Mouse (Mus musculus) testis, adult 2 months (tissue): ENCODE measurements around the gene Zfp866. TPM values are rescaled to one million over a fixed set of nuclear protein-coding genes. Genes with fewer than 3 reads are reported as not detected.

ENCODE experiments used
- H3K27ac ChIP-seq: fragments of 200-500 bp; 2 replicates; pipeline ENCODE4 v1.5.1; 2012; ENCODE audit warnings: low read depth, low read length; ENCODE audit not compliant: control insufficient read depth, insufficient read depth
- H3K27me3 ChIP-seq: fragments of 200-500 bp; 2 replicates; pipeline ENCODE4 v1.6.1; 2012; ENCODE audit warnings: mild to moderate bottlenecking, low read length, moderate library complexity; ENCODE audit not compliant: control insufficient read depth, insufficient read depth
- H3K36me3 ChIP-seq: fragments of 200-500 bp; 2 replicates; pipeline ENCODE4 v1.6.1; 2012; ENCODE audit warnings: mild to moderate bottlenecking, low read length; ENCODE audit not compliant: control insufficient read depth, insufficient read depth
- H3K4me1 ChIP-seq: fragments of 200-500 bp; 2 replicates; pipeline ENCODE4 v1.6.1; 2012; ENCODE audit warnings: low read length; ENCODE audit not compliant: control insufficient read depth, insufficient read depth
- H3K4me3 ChIP-seq: fragments of 200-500 bp; 2 replicates; pipeline ENCODE4 v1.5.1; 2012; ENCODE audit warnings: low read depth, mild to moderate bottlenecking, low read length, moderate library complexity, mixed read lengths; ENCODE audit not compliant: control insufficient read depth
- CTCF ChIP-seq: fragments of 200-500 bp; IDR thresholded peaks from 2 replicates; pipeline ENCODE4 v1.5.1; 2012; ENCODE audit warnings: low read depth, mild to moderate bottlenecking, inconsistent platforms, low read length, moderate library complexity; ENCODE audit not compliant: control insufficient read depth, insufficient read depth, insufficient replicate concordance
- POLR2A ChIP-seq: fragments of 200-500 bp; IDR thresholded peaks from 2 replicates; pipeline ENCODE4 v1.6.1; 2012; ENCODE audit warnings: low read depth, mild to moderate bottlenecking, inconsistent platforms, low read length, moderate library complexity; ENCODE audit not compliant: control insufficient read depth
- polyA plus RNA-seq: library from polyadenylated mRNA; depleted of rRNA; stranded (reverse); fragments of >200 nt; gene quantifications from 2 replicates; pipeline ENCODE4 v1.2.3, GENCODE M21; 2012; rRNA removed

The Zfp866 gene
- 6.4 and 8.1 TPM in 2 replicates for polyA plus RNA-seq

- Histone ChIP-seq H3K4me3 (peak within 1 kb of the TSS; percentile 97), H3K36me3 (no peaks in the 10 kb centered on the region; the same call in 1 of the 2 replicates), H3K27ac (peak within 1 kb of the TSS; percentile 97), H3K27me3 (no peaks in the 10 kb centered on the region), H3K4me1 (no peaks in the 10 kb centered on the region; the same call in 1 of the 2 replicates)
- TF ChIP-seq POLR2A, result peak; percentile 90
- no peak for TF ChIP-seq CTCF
Measured at GRCm38 (mm10) chr8:69790773-69791367, at the start of gene Zfp866, which contains the start of gene Atp13a1. Gene Zfp866 (minus strand): TSS chr8:69791178. Gene Atp13a1 (plus strand): TSS chr8:69791163.

- Histone ChIP-seq H3K36me3 (no peaks in the 10 kb centered on the region), H3K4me3 (no peak overlapping the region), H3K27ac (no peak overlapping the region), H3K4me1 (no peaks in the 10 kb centered on the region; the same call in 1 of the 2 replicates), H3K27me3 (no peaks in the 10 kb centered on the region)
- TF ChIP-seq POLR2A (no peak), CTCF (no peak)
Measured at GRCm38 (mm10) chr8:69837057-69837682, 46.2 kb upstream of the Zfp866 start.

GRCm38 (mm10) chr8:69832298-69832853 lies 41.4 kb upstream of the Zfp866 start, which contains the start of gene Pbx4:
Gene Pbx4 (plus strand): TSS chr8:69832491.
- Histone ChIP-seq H3K36me3 (no peaks in the 10 kb centered on the region), H3K4me1 (peaks cover 2% of the 10 kb centered on the region), H3K27me3 (no peaks in the 10 kb centered on the region), H3K4me3 (peak within 1 kb of the TSS; percentile 94), H3K27ac (peak within 1 kb of the TSS; percentile 98)
- no peak for TF ChIP-seq CTCF
- peak; percentile 8; the same call in 1 of the 2 replicates for TF ChIP-seq POLR2A

- no peak overlapping the region for H3K4me3 ChIP-seq
Measured at GRCm38 (mm10) chr8:69826371-69826770, 35.4 kb upstream of the Zfp866 start.

GRCm38 (mm10) chr8:69822386-69823191 lies 31.6 kb upstream of the Zfp866 start, which contains the start of gene Lpar2:
Gene Lpar2 (plus strand): TSS chr8:69822429.
- Histone ChIP-seq H3K4me1 (peaks cover 13% of the 10 kb centered on the region), H3K27ac (peak within 1 kb of the TSS; percentile 89), H3K36me3 (no peaks in the 10 kb centered on the region), H3K4me3 (peak within 1 kb of the TSS; percentile 90), H3K27me3 (no peaks in the 10 kb centered on the region)
- TF ChIP-seq POLR2A (peak; percentile 45), CTCF (no peak)

More at GRCm38 (mm10) chr8:69826371-69826770, 35.4 kb upstream of the Zfp866 start:
- Histone ChIP-seq H3K27me3 (no peaks in the 10 kb centered on the region), H3K4me1 (peaks cover 14% of the 10 kb centered on the region), H3K27ac (no peak overlapping the region), H3K36me3 (no peaks in the 10 kb centered on the region)
- no peak for TF ChIP-seq CTCF
- TF ChIP-seq POLR2A, result no peak

DNA sequence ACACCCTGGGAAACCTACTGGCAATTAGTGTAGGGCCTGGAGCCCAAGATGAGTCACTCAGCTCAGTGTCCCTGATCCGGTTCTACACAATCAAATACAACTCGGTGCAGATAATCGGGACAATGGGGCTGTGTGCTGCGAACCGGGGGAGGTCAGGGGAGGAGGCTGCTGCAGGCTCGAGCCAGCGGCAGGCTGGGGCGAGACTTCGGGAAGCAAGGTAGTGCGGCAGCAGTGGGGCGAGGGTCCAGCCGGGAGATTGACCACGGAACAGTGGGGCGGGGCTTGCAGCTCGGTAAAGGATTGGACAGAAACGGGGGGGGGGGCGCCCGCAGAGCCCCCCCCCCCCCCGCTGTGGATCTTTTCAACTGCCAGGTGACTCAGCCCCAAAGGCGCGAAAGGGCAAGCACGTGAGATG lies 31.0 kb upstream of the Zfp866 start:
- Histone ChIP-seq H3K36me3 (no peaks in the 10 kb centered on the region), H3K4me3 (peak overlapping the region; percentile 69), H3K4me1 (peaks cover 11% of the 10 kb centered on the region), H3K27me3 (no peaks in the 10 kb centered on the region), H3K27ac (peak overlapping the region; percentile 34)
- no peak for TF ChIP-seq CTCF
- peak; percentile 29; the same call in 1 of the 2 replicates for TF ChIP-seq POLR2A

DNA sequence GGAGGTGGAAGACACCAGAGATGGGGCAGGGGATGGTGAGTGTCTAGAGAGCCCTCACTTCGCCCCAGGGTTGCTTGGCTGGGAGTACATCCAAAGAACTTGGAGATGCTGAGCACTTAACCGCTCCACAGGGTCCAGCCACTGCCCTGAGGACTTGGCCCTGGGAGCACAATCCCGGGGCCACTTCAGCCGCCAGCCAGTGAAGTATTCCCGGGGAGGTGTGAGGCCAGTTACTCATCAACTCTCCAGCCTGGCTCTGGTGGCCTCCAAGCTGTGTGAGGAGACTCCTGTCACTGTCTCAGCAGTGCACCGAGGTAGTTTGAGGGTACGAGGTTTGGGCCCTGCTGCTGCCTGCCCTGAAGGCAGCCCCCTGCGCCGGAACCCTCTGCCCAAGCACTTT lies 29.5 kb upstream of the Zfp866 start:
- TF ChIP-seq CTCF (no peak), POLR2A (no peak)
- no peaks in the 10 kb centered on the region for H3K27me3 ChIP-seq
- peaks cover 10% of the 10 kb centered on the region for H3K4me1 ChIP-seq
- H3K27ac ChIP-seq, result no peak overlapping the region
- H3K4me3 ChIP-seq, result no peak overlapping the region
- H3K36me3 ChIP-seq, result no peaks in the 10 kb centered on the region
